Mouse (Mus musculus) midbrain, embryonic 16.5 days (tissue): ENCODE results near the gene Fbxl8. TPM values are rescaled to one million over a fixed set of nuclear protein-coding genes. Genes with fewer than 3 reads are reported as not detected.

Experiments
- ATAC-seq: fragments of 200-750 bp; cut with Nextera tagmentation; 2 replicates; pipeline ENCODE4 v1.8.0; 2017; ENCODE audit warnings: moderate TSS enrichment
- H3K27ac ChIP-seq: fragments of 300-500 bp; sonication (generic); 2 replicates; pipeline ENCODE4 v1.5.1; 2014; ENCODE audit warnings: mild to moderate bottlenecking, low read length, mixed read lengths
- H3K27me3 ChIP-seq: fragments of 300-500 bp; sonication (generic); 2 replicates; pipeline ENCODE4 v1.6.1; 2014; ENCODE audit warnings: low read depth, low read length, mixed read lengths; ENCODE audit not compliant: control insufficient read depth, insufficient read depth
- H3K36me3 ChIP-seq: fragments of 300-500 bp; sonication (generic); 2 replicates; pipeline ENCODE4 v1.6.1; 2014; ENCODE audit warnings: mild to moderate bottlenecking, low read length, moderate library complexity, mixed read lengths; ENCODE audit not compliant: control insufficient read depth, insufficient read depth
- H3K4me1 ChIP-seq: fragments of 300-500 bp; sonication (generic); 2 replicates; pipeline ENCODE4 v1.6.1; 2014; ENCODE audit warnings: mild to moderate bottlenecking, low read length, mixed read lengths; ENCODE audit not compliant: control insufficient read depth, insufficient read depth
- H3K4me2 ChIP-seq: fragments of 300-500 bp; sonication (generic); 2 replicates; pipeline ENCODE4 v1.6.1; 2014; ENCODE audit warnings: mild to moderate bottlenecking, low read length, mixed read lengths
- H3K4me3 ChIP-seq: fragments of 300-500 bp; sonication (generic); 2 replicates; pipeline ENCODE4 v1.5.1; 2014; ENCODE audit warnings: low read depth, mild to moderate bottlenecking, low read length, moderate library complexity, mixed read lengths
- H3K9ac ChIP-seq: fragments of 300-500 bp; sonication (generic); 2 replicates; pipeline ENCODE4 v1.6.1; 2014; ENCODE audit warnings: low read depth, low read length, mixed read lengths
- H3K9me3 ChIP-seq: fragments of 300-500 bp; sonication (generic); replicated peaks from 2 replicates; pipeline ENCODE4 v1.6.1; 2014; ENCODE audit warnings: mild to moderate bottlenecking, low read length, mixed read lengths; ENCODE audit not compliant: control insufficient read depth, poor library complexity, severe bottlenecking
- WGBS: fragments of 180-500 bp; shearing (Covaris S2); extraction: QIAGEN DNeasy Blood & Tissue Kit; methylation state at CpG from one replicate; pipeline ENCODE4 v1.1.7; 2014; 5-methylcytosine and 5-hydroxymethylcytosine counted together
- polyA plus RNA-seq: library from polyadenylated mRNA; unstranded; fragments of >200 nt; fragmentation: Nextera tagmentation; extraction: Ambion mirVana; gene quantifications from 2 replicates; pipeline ENCODE4 v1.2.1, GENCODE M21; 2015

Fbxl8 gene
- polyA plus RNA-seq, 1 experiment from 2014 or later: 1.1 TPM

DNA sequence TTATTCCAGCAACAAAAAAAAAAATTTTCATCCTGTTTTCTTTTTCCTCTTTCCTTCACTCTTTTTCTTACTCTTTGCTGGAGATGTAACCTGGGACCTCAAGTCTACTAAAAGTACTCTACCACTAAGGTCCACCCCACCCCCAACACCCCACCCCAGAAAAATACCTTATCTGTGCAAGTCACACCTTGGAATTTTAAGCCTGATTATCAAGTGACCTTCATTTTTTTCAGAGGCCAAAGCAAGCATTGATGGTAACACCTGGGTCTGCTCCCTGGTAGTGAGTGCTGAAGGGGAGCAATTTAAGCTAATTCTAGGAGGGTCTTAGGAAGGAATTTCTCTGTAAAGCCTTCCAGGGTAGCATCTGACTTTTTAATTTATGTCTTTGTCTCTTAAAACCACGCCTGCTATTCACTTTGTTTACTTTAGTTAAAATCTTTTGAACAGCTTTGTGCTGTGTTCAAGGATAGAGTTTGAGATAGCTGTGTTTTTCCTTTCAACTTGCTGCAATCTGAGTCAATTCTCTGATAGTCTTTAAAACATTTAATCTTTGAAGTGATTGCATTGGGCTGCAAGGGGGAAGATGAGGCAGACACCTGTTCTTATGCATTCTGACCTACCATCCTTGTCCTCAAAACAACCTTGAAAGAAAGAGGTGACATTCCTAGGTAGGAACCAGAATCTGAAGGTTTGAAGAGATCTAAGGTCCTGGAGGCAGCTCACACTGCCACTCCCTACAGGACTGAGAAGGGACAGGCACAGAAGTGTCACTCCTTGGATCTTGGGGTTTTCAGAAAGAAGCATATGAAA lies 31.1 kb upstream of the Fbxl8 start:
- Histone ChIP-seq H3K27ac (no peak overlapping the region), H3K4me1 (no peaks in the 10 kb centered on the region), H3K27me3 (no peaks in the 10 kb centered on the region), H3K9me3 (no peaks in the 10 kb centered on the region), H3K36me3 (peaks cover 9% of the 10 kb centered on the region; the same call in 1 of the 2 replicates), H3K9ac (no peak overlapping the region), H3K4me2 (no peak overlapping the region), H3K4me3 (no peak overlapping the region)
- no peak for ATAC-seq
- 84% methylated on average over 1 of the region's 1 CpGs for WGBS

DNA sequence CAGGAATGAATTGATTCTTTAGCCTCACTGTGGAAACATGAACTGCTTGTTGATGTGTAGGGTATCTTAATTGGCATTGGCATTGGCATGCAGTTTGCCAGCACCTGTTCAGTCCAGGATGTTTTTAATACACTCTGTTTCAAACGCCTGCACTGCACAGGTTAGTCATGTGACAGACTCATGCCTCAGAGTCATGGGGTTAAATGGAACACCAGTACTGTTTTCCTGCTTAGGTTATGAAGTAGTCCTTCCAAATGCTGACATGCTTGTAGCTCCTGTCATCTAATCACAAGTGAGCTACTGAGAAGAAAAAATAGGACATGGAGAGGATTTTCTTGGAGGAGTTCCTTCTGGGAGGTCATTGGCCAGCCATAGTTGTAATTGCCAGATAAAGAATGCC lies 29.2 kb upstream of the Fbxl8 start:
- H3K4me2 ChIP-seq: no peak overlapping the region
- H3K9me3 ChIP-seq: no peaks in the 10 kb centered on the region
- H3K9ac ChIP-seq: no peak overlapping the region
- no peaks in the 10 kb centered on the region for H3K4me1 ChIP-seq
- no peak overlapping the region for H3K4me3 ChIP-seq
- 83% methylated on average over 1 of the region's 1 CpGs for WGBS
- H3K36me3 ChIP-seq: peaks cover 19% of the 10 kb centered on the region
- no peaks in the 10 kb centered on the region for H3K27me3 ChIP-seq
- ATAC-seq: no peak
- H3K27ac ChIP-seq: no peak overlapping the region

DNA sequence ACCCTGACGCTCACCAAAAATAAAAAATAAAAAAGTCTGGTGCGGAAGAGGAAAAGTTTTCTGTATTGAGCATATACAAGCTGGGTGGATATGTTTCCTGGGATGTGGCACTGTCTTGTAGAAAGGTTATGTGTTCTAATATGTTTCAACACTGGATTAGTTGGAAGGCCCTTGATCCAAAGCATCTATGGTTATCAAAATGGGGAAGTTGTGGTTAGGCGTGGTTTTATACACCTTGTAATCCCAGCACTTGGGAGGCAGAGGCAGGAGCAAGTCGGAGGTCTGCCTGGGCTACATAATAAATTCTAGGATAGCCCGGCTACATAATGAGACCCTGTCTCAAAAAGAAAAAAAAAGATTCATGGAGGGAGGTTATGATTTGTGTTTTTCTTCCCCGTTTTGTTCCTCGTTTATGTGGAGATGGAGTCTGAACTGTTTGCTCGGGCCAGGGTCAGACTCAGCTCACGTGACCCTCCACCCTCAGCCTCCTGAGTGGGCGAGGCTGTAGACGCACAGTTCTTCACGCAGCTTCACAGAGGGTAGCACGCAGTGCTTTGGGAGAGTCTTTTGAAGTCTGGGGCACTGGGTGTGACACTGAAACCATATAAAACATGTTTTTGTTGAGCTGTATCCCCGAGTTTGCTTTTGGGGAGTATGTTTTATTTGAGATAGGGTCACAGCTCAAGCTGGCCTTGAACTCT lies 26.9 kb upstream of the Fbxl8 start:
- Histone ChIP-seq H3K9ac (no peak overlapping the region), H3K4me3 (no peak overlapping the region), H3K27me3 (no peaks in the 10 kb centered on the region), H3K36me3 (peaks cover 29% of the 10 kb centered on the region), H3K9me3 (no peaks in the 10 kb centered on the region), H3K4me2 (no peak overlapping the region), H3K27ac (no peak overlapping the region), H3K4me1 (no peaks in the 10 kb centered on the region)
- 90% methylated on average over 14 of the region's 14 CpGs for WGBS
- no peak for ATAC-seq

DNA sequence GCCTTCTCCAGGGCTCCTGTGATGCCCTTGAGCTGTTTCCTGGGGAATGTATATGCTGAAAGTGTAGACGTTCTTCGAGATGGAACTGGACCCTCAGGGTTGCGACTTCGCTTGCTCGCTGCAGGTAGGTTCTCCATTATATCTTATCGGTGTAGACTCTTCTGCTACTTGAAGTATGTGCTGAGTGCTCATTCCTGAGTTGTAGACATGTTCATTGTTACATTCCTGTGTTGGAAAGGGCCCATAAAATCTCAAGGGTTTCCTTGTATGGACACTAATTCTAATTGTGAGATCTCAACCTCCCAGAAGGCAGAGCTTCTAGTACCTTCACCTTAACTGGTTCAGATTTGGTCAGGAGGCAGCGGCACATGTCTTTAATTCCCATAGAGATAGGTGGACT lies 23.4 kb upstream of the Fbxl8 start:
- no peaks in the 10 kb centered on the region for H3K9me3 ChIP-seq
- H3K36me3 ChIP-seq: peaks cover 27% of the 10 kb centered on the region
- H3K27ac ChIP-seq: no peak overlapping the region
- no peak overlapping the region for H3K9ac ChIP-seq
- no peak overlapping the region for H3K4me3 ChIP-seq
- H3K27me3 ChIP-seq: no peaks in the 10 kb centered on the region
- no peak for ATAC-seq
- H3K4me1 ChIP-seq: no peaks in the 10 kb centered on the region
- 96% methylated on average over 7 of the region's 7 CpGs for WGBS
- no peak overlapping the region for H3K4me2 ChIP-seq

DNA sequence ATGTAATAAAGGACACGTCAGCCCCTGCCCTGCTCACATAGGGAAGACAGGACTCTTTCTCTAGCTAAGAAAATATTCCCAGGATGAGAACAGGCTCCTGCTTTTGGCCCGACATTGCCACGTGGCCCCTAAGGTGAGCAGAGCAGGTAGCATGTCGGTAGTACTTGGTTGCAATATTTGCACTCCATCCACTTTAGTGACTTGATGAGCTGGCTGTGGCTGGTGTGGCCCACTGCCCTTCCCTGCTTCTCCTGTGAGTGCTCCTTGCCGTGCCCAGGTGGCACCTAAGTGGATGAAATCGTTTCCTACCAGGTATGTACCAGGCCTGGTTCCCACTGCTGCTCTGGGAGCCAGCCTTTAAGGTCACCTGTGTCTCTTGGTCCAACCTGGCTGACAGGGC lies 12.5 kb upstream of the Fbxl8 start:
- Histone ChIP-seq H3K36me3 (peaks cover 27% of the 10 kb centered on the region), H3K27ac (no peak overlapping the region), H3K4me2 (no peak overlapping the region), H3K4me3 (no peak overlapping the region), H3K4me1 (peaks cover 7% of the 10 kb centered on the region), H3K9me3 (no peaks in the 10 kb centered on the region), H3K27me3 (peaks cover 10% of the 10 kb centered on the region), H3K9ac (no peak overlapping the region)
- 96% methylated on average over 6 of the region's 6 CpGs for WGBS
- ATAC-seq: no peak

DNA sequence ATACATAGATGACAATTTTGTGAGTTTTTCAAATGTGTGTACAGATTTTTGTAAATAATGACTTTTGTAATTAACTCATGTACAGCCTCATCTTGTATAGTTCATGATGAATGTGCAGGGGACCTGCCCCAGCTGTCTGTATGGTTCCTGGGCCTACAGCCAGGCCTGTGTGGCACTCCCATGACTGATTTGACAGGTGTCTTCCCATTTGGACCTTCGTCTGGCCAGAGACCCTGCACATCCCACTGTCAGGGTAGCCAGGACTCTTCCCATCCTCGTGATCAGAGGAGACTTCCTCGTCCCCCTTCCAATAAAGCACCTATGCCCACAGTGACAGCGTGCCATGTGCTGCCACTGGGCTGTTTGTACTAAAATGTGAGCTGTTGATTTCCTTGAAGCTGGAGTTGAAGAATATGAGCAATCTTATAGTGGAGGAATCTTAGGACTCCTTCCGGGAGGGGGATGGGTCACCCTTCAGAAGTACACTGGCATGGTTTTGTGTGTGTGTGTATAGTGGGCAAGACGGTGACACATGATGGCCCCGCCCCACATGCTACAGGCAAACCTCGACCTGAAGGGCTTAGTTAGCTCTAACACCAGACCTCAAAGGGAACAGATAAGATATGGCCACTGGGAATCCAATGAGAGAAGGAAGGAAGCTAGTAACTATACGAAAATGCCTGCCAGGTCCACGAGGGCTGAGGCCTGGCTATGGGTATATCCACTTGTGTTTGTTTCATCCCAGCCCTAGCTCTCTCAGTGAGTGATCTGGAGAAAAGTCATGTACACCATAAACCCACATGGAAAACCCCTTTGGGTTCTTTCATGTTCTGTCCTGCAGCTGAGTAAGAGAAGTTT lies 11.5 kb upstream of the Fbxl8 start:
- ATAC-seq: no peak
- Histone ChIP-seq H3K4me3 (no peak overlapping the region), H3K4me2 (no peak overlapping the region), H3K9me3 (no peaks in the 10 kb centered on the region), H3K27me3 (peaks cover 17% of the 10 kb centered on the region), H3K4me1 (peaks cover 7% of the 10 kb centered on the region), H3K27ac (no peak overlapping the region), H3K9ac (no peak overlapping the region), H3K36me3 (peaks cover 27% of the 10 kb centered on the region)
- 89% methylated on average over 10 of the region's 10 CpGs for WGBS

DNA sequence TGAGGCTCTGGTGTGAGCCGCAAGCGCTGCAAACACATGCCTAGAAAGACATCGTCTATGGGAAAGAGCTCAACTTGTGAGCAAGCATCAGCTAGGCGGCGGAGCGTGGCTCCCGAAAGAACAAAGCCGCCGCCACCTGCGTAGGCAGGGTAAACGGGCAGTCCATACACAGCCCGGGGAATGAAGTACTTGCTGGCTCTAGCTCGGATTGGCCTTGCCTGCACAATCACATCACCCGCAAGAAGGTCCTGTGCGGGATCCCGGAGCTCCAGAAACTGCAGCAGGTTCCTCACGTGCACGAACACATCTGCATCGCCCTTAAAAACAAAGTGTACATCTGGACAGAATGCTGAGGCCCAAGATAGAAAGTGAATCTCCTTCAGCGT lies 10.7 kb upstream of the Fbxl8 start:
- H3K4me2 ChIP-seq: peak overlapping the region; percentile 93
- ATAC-seq: peak; percentile 59
- peaks cover 24% of the 10 kb centered on the region for H3K36me3 ChIP-seq
- WGBS: 27% methylated on average over 20 of the region's 20 CpGs
- H3K9ac ChIP-seq: peak overlapping the region; percentile 86
- peaks cover 7% of the 10 kb centered on the region for H3K4me1 ChIP-seq
- no peak overlapping the region; the same call in 1 of the 2 replicates for H3K27ac ChIP-seq
- no peaks in the 10 kb centered on the region for H3K9me3 ChIP-seq
- H3K27me3 ChIP-seq: peaks cover 25% of the 10 kb centered on the region
- H3K4me3 ChIP-seq: peak overlapping the region; percentile 60

DNA sequence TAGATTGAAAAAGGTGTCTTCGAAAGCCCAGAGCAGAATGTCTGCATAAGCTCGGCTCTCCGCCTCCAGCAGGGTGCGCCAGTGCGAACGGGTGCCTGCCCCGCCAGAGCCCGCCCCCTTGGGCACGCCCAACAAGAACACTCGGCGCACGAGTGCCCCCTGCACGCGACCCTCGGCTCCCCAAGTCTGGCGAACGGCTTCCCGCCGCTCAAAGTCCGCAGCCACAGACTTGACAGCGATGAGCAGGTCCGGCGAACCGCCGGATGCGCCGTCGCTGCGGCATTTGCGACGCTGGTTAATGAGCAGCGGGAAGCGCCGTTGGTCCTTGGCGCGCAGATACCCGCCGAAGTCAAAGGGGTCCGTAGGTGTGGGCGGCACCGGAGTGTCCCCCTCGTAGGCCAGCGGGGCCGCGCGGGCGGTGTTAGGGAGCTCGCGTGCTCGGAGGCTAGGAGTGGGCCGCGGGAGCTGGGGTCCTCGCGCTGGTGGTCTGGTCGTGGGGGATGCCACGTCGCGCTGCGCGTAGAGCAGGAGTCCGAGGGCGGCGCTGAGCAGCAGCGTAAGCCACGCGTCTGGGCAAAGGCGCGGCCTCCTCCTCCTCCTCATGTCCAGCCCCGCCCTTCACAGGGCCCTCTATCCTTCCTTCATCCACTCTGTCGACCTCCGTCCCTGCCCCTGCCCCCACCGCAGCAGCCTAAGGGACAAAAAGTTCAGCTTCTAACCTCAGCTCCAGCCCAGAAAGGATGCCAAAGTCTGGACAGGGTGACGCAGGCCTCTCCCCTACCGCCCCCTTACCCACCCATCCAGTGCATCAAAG lies 10.1 kb upstream of the Fbxl8 start:
- Histone ChIP-seq H3K4me2 (peak overlapping the region; percentile 93), H3K4me1 (peaks cover 12% of the 10 kb centered on the region), H3K36me3 (peaks cover 20% of the 10 kb centered on the region), H3K4me3 (peak overlapping the region; percentile 60), H3K27me3 (peaks cover 31% of the 10 kb centered on the region), H3K9ac (peak overlapping the region; percentile 86), H3K9me3 (no peaks in the 10 kb centered on the region), H3K27ac (peak overlapping the region; percentile 56)
- under 1% methylated on average over 73 of the region's 74 CpGs for WGBS
- peak; percentile 82 for ATAC-seq
